Mouse (Mus musculus): Measurements from ENCODE around the gene Kif26b. TPM values are rescaled to one million over a fixed set of nuclear protein-coding genes. Genes with fewer than 3 reads are reported as not detected.

Kif26b gene
- polyA plus RNA-seq, 1 experiment: 15.6 TPM

- WGBS: 37% methylated on average over 2 of the region's 2 CpGs
- TF ChIP-seq CTCF (IDR thresholded peaks at IDR 0.05; ENCODE audit: borderline replicate concordance, insufficient read depth, low read depth, low read length) (no peak), POLR2A (IDR thresholded peaks at IDR 0.05; ENCODE audit: borderline replicate concordance, insufficient read depth, low read length) (no peak)
- Histone ChIP-seq H3K4me3 (replicated peaks; ENCODE audit: insufficient read depth, low read depth, low read length) (no peak overlapping the region), H3K27me3 (ENCODE audit: control insufficient read depth, insufficient read depth, low read length) (no peaks in the 10 kb centered on the region), H3K4me1 (ENCODE audit: control insufficient read depth, insufficient read depth, low read length) (peaks cover 4% of the 10 kb centered on the region), H3K27ac (ENCODE audit: insufficient read depth, low read length) (no peak overlapping the region)
- DNase-seq: no peak
Observed at GRCm38 (mm10) chr1:178716411-178716810, 187.5 kb downstream of the Kif26b start.

- H3K4me1 ChIP-seq (ENCODE audit: control insufficient read depth, insufficient read depth, low read length): peaks cover 16% of the 10 kb centered on the region
- H3K27ac ChIP-seq (ENCODE audit: insufficient read depth, low read length): 0 out of 2 replicates have a peak overlapping the region, but pooled peaks have one; percentile 8
- H3K27me3 ChIP-seq (ENCODE audit: control insufficient read depth, insufficient read depth, low read length): no peaks in the 10 kb centered on the region
- no peak overlapping the region for H3K4me3 ChIP-seq (replicated peaks; ENCODE audit: insufficient read depth, low read depth, low read length)
- no peak for TF ChIP-seq CTCF (IDR thresholded peaks at IDR 0.05; ENCODE audit: borderline replicate concordance, insufficient read depth, low read depth, low read length)
- no peak for TF ChIP-seq POLR2A (IDR thresholded peaks at IDR 0.05; ENCODE audit: borderline replicate concordance, insufficient read depth, low read length)
- peak; percentile 39 to 48 for DNase-seq
- 14% methylated on average over 2 of the region's 2 CpGs for WGBS
Observed at GRCm38 (mm10) chr1:178720821-178721220, 191.9 kb downstream of the Kif26b start.

- Histone ChIP-seq H3K4me3 (replicated peaks; ENCODE audit: insufficient read depth, low read depth, low read length) (no peak overlapping the region), H3K4me1 (ENCODE audit: control insufficient read depth, insufficient read depth, low read length) (peaks cover 23% of the 10 kb centered on the region), H3K27me3 (ENCODE audit: control insufficient read depth, insufficient read depth, low read length) (no peaks in the 10 kb centered on the region), H3K27ac (ENCODE audit: insufficient read depth, low read length) (no peak overlapping the region)
- 41% methylated on average over 4 of the region's 4 CpGs for WGBS
- no peak for TF ChIP-seq CTCF (IDR thresholded peaks at IDR 0.05; ENCODE audit: borderline replicate concordance, insufficient read depth, low read depth, low read length)
- no peak for TF ChIP-seq POLR2A (IDR thresholded peaks at IDR 0.05; ENCODE audit: borderline replicate concordance, insufficient read depth, low read length)
- peak in 1 of 2 experiments; percentile 42 for DNase-seq
Observed at GRCm38 (mm10) chr1:178722793-178723192, 193.9 kb downstream of the Kif26b start.

DNA sequence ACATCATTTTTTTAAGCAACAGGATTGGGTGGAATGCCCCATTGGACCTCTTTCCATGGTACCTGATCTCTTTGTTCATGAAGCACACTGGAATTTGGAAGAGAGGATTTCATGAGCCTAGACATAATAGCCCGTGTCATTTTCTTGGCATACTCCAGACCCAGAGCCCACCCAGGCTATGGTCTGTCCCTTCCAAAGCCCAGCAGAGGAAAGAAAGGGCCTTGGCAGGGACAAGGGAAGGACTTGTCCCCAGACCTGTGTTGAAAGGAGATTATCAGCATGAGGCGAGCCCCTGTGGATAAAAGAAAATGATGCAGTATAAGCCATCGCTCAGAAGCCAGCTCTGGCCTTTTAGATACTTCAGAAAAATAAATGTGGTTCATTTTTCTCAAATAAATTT, 196.6 kb downstream of the Kif26b start:
- H3K27me3 ChIP-seq (ENCODE audit: control insufficient read depth, insufficient read depth, low read length): no peaks in the 10 kb centered on the region
- WGBS: 39% methylated on average over 3 of the region's 3 CpGs
- H3K27ac ChIP-seq (ENCODE audit: insufficient read depth, low read length): no peak overlapping the region
- DNase-seq: no peak
- no peak overlapping the region for H3K4me3 ChIP-seq (replicated peaks; ENCODE audit: insufficient read depth, low read depth, low read length)
- no peak for TF ChIP-seq CTCF (IDR thresholded peaks at IDR 0.05; ENCODE audit: borderline replicate concordance, insufficient read depth, low read depth, low read length)
- TF ChIP-seq POLR2A (IDR thresholded peaks at IDR 0.05; ENCODE audit: borderline replicate concordance, insufficient read depth, low read length): no peak
- peaks cover 26% of the 10 kb centered on the region for H3K4me1 ChIP-seq (ENCODE audit: control insufficient read depth, insufficient read depth, low read length)

GRCm38 (mm10) chr1:178728256-178728655, 199.3 kb downstream of the Kif26b start:
- H3K4me3 ChIP-seq (replicated peaks; ENCODE audit: insufficient read depth, low read depth, low read length): no peak overlapping the region
- no peak for DNase-seq
- H3K4me1 ChIP-seq (ENCODE audit: control insufficient read depth, insufficient read depth, low read length): peaks cover 14% of the 10 kb centered on the region; the same call in 1 of the 2 replicates
- no peak overlapping the region for H3K27ac ChIP-seq (ENCODE audit: insufficient read depth, low read length)
- WGBS: 94% methylated on average over 6 of the region's 6 CpGs
- H3K27me3 ChIP-seq (ENCODE audit: control insufficient read depth, insufficient read depth, low read length): no peaks in the 10 kb centered on the region
- TF ChIP-seq CTCF (IDR thresholded peaks at IDR 0.05; ENCODE audit: borderline replicate concordance, insufficient read depth, low read depth, low read length): no peak
- TF ChIP-seq POLR2A (IDR thresholded peaks at IDR 0.05; ENCODE audit: borderline replicate concordance, insufficient read depth, low read length): no peak

- 69% methylated on average over 3 of the region's 3 CpGs for WGBS
- TF ChIP-seq POLR2A (IDR thresholded peaks at IDR 0.05; ENCODE audit: borderline replicate concordance, insufficient read depth, low read length) (no peak), CTCF (IDR thresholded peaks at IDR 0.05; ENCODE audit: borderline replicate concordance, insufficient read depth, low read depth, low read length) (no peak)
Observed at GRCm38 (mm10) chr1:178730271-178730670, 201.3 kb downstream of the Kif26b start.

DNA sequence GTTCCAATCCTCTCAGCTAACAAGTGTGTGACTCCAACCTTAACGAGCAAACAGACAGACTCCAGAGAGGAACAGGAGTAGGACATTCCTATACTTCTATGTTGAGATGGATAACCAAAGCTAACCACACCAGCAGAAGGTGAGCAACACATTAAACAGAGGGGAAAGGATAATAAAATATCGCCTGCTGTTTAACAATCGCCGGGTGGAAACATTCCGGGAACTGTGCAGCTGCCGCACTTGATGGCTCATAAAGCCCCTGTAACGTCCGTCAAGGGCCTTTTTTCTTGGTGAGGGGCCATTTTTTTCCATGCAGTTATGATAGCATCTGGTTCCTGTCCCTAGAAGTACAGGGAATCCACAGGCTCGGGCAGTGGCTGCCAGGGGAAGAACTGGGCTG, 204.1 kb downstream of the Kif26b start:
- WGBS: 61% methylated on average over 9 of the region's 9 CpGs
- Histone ChIP-seq H3K4me3 (replicated peaks; ENCODE audit: insufficient read depth, low read depth, low read length) (no peak overlapping the region), H3K4me1 (ENCODE audit: control insufficient read depth, insufficient read depth, low read length) (peaks cover 22% of the 10 kb centered on the region), H3K27me3 (ENCODE audit: control insufficient read depth, insufficient read depth, low read length) (no peaks in the 10 kb centered on the region), H3K27ac (ENCODE audit: insufficient read depth, low read length) (no peak overlapping the region)
- TF ChIP-seq CTCF (IDR thresholded peaks at IDR 0.05; ENCODE audit: borderline replicate concordance, insufficient read depth, low read depth, low read length): no peak
- TF ChIP-seq POLR2A (IDR thresholded peaks at IDR 0.05; ENCODE audit: borderline replicate concordance, insufficient read depth, low read length): no peak
- DNase-seq: no peak

More at GRCm38 (mm10) chr1:178730271-178730670, 201.3 kb downstream of the Kif26b start:
- H3K27me3 ChIP-seq (ENCODE audit: control insufficient read depth, insufficient read depth, low read length): no peaks in the 10 kb centered on the region
- H3K4me1 ChIP-seq (ENCODE audit: control insufficient read depth, insufficient read depth, low read length): peaks cover 13% of the 10 kb centered on the region
- H3K27ac ChIP-seq (ENCODE audit: insufficient read depth, low read length): no peak overlapping the region
- DNase-seq: peak in 1 of 2 experiments; percentile 50
- H3K4me3 ChIP-seq (replicated peaks; ENCODE audit: insufficient read depth, low read depth, low read length): no peak overlapping the region

- Histone ChIP-seq H3K27ac (ENCODE audit: insufficient read depth, low read length) (no peak overlapping the region), H3K4me1 (ENCODE audit: control insufficient read depth, insufficient read depth, low read length) (peaks cover 22% of the 10 kb centered on the region), H3K27me3 (ENCODE audit: control insufficient read depth, insufficient read depth, low read length) (no peaks in the 10 kb centered on the region), H3K4me3 (replicated peaks; ENCODE audit: insufficient read depth, low read depth, low read length) (no peak overlapping the region)
- no peak for TF ChIP-seq POLR2A (IDR thresholded peaks at IDR 0.05; ENCODE audit: borderline replicate concordance, insufficient read depth, low read length)
- TF ChIP-seq CTCF (IDR thresholded peaks at IDR 0.05; ENCODE audit: borderline replicate concordance, insufficient read depth, low read depth, low read length): no peak
- 80% methylated on average over 4 of the region's 4 CpGs for WGBS
- DNase-seq: no peak
Observed at GRCm38 (mm10) chr1:178734576-178734975, 205.7 kb downstream of the Kif26b start.

Data from cerebellum, adult 2 months (tissue).